Mouse (Mus musculus) embryonic fibroblast, embryonic 13.5 days (primary cell): ENCODE measurements around the gene Farp2. TPM values are rescaled to one million over a fixed set of nuclear protein-coding genes. Genes with fewer than 3 reads are reported as not detected.
A peak's percentile ranks its signal among the peaks of the same experiment; 100 is the strongest.
"Not testable (repeated sequence)": the region's sequence is repeated elsewhere in the genome, so short reads cannot be mapped to it uniquely, and the experiment has no call there.

Experiments
- H3K27ac ChIP-seq: 2 replicates; pipeline ENCODE4 v1.5.1; 2012; ENCODE audit warnings: low read length, control low read depth, inconsistent platforms; ENCODE audit not compliant: insufficient read depth
- H3K4me1 ChIP-seq: 2 replicates; pipeline ENCODE4 v1.6.1; 2011; ENCODE audit warnings: low read length; ENCODE audit not compliant: control insufficient read depth, insufficient read depth
- H3K4me3 ChIP-seq: 2 replicates; pipeline ENCODE4 v1.5.1; 2011; ENCODE audit warnings: mild to moderate bottlenecking, control low read depth, low read length; ENCODE audit not compliant: insufficient read depth
- CTCF ChIP-seq: IDR thresholded peaks from 2 replicates; pipeline ENCODE4 v1.5.1; 2011; ENCODE audit warnings: mild to moderate bottlenecking, control low read depth, low read length, moderate library complexity, borderline replicate concordance; ENCODE audit not compliant: insufficient read depth
- POLR2A ChIP-seq: IDR thresholded peaks from 2 replicates; pipeline ENCODE4 v1.6.1; 2011; ENCODE audit warnings: low read depth, mild to moderate bottlenecking, control low read depth, low read length, moderate library complexity
- polyA plus RNA-seq: library from polyadenylated mRNA; stranded (reverse); fragments of >200 nt; gene quantifications from 2 replicates; pipeline ENCODE4 v1.2.4, GENCODE M21; 2011; ENCODE audit warnings: low read depth; ENCODE audit not compliant: missing spikeins, insufficient read length

The Farp2 gene
- polyA plus RNA-seq, 1 experiment = 47.7 TPM

DNA sequence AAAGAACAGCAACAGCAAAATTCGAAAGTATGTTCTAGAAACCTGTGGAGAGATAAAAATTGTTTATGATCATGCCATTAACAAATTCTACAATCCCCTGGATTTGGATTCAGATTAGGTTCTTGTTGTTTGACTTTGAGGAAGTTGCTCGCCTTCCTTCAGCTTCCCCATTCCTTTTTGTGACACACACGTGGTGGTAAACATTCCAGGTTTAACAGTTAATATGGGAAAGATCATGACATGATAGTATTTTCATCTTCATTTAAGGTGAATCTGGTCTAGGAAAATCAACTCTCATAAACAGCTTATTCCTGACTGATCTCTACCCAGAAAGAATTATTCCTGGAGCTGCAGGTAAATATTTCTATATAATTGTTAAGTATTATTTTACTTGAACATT, 16.6 kb upstream of the Farp2 start:
- H3K4me3 ChIP-seq = no peak overlapping the region
- TF ChIP-seq POLR2A (no peak), CTCF (no peak)
- no peak overlapping the region for H3K27ac ChIP-seq
- H3K4me1 ChIP-seq = no peaks in the 10 kb centered on the region

DNA sequence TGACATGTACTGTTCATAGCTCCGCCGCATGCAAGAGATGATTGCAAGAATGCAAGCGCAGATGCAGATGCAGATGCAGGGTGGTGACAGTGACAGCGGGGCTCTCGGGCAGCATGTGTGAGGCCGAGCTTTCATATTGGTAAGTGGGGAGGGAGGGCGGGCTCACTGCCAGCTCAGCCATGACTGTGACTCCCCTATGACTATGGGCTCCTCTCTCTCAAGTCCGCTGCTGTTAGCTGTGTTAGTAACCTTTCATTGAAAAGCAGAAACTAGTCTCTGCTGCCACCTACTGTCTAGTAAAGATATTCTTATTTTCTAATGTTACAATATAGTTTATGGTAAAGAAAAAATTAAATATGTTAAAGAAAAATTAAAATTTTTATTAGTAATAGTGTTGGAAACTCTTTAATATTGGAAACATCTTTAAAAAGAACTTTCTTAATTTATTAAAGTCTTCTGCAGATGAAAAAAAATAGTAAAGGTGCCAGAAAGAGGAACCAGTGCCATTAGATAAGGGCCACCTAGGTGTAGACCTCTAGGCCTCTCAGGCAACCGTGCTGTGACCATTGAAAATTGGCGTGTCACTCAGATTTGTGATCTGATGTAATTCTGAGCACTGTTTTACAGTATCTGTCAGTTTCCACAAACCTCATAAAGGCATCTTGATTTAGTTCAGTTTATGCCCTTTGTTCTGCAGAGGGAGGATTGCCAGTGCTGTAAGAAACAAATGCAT, 4.8 kb upstream of the Farp2 start:
- peaks cover 4% of the 10 kb centered on the region for H3K4me1 ChIP-seq
- H3K27ac ChIP-seq = no peak overlapping the region
- TF ChIP-seq CTCF (no peak), POLR2A (no peak)
- H3K4me3 ChIP-seq = no peak overlapping the region

DNA sequence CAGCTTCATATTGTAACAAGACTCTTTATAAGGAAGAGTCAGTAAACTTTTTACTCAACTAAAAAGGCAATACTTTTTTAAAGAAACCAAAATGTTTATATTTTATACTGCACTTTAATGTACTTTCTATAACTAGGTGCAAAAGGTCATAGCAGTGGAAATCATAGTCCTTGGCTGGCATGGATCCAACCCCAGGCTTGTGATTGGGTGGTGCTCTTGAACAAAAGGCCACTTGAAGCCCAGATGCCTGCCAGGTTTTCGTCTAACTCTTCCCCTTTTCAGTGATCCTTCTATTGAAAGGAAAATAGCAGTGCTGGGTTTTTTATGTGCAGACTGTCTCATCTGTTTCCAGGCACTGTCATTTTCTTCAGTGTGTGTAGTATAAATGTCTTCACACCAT, 3.3 kb upstream of the Farp2 start:
- not testable (repeated sequence) for H3K4me3 ChIP-seq, H3K4me1 ChIP-seq

DNA sequence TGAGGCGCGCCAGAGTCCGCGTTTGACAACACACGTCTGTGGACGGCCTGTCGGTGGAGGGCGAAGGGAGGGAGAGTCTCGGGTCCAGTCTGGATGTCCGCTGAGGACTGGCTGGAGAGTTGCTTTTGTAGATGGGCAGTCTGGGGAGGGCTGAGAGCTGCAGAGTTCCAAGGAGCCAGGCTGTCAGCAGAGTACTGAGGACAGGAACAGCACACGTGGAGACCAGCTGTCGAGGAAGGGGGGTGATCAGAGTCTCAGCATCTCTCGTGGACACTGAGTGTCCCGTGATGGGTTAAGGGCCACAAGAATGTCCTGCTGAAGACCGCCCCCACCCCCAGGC, 442 bp downstream of the Farp2 start:
- peak overlapping the region; percentile 38 for H3K27ac ChIP-seq
- H3K4me1 ChIP-seq = peaks cover 3% of the 10 kb centered on the region
- H3K4me3 ChIP-seq = peak overlapping the region; percentile 78
- no peak for TF ChIP-seq CTCF
- no peak for TF ChIP-seq POLR2A

More for the DNA sequence above, 3.3 kb upstream of the Farp2 start:
- H3K27ac ChIP-seq = not testable (repeated sequence)

DNA sequence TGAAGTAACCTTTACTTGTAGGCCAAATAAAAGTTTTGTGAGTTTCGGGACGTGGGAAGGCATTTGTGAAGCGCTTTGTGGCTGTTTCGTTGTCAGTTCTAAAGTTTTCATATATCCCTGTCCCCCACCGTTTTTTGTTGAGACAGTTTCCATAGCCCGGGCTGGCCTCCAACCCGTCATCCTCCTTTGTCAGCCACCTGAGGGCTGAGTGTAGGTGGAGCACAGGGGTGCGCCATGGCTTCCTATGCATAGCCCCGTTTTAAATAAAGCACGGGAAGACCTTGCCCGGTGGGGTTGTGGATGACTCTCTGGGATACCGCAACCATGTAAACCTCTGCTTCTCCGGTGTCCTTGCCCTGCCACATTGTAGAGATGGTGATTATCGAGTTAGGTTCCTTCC, 1.3 kb downstream of the Farp2 start:
- no peak for TF ChIP-seq POLR2A
- TF ChIP-seq CTCF = no peak
- Histone ChIP-seq H3K4me1 (peaks cover 3% of the 10 kb centered on the region), H3K4me3 (peak overlapping the region; percentile 78), H3K27ac (no peak overlapping the region)

DNA sequence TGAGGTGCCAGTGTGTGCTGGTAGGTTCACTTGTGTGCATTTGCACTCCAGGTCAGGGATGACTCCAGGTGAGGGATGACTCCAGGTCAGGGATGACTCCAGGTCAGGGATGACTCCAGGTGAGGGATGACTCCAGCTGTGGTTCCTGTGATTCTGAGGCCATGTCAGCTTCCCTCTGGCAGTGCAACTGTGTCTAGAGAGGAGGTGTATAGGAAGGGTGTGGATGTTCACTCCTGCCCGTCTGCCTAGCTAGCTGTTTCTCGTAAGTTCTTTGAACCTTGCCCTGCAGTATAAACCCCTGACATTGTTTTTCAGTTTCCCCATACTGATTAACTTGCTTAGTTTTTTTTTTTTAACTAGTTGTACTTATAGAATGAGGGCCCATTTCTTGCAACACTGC, 9.6 kb downstream of the Farp2 start:
- H3K27ac ChIP-seq = no peak overlapping the region
- peaks cover 7% of the 10 kb centered on the region for H3K4me1 ChIP-seq
- no peak overlapping the region for H3K4me3 ChIP-seq
- TF ChIP-seq CTCF = no peak
- TF ChIP-seq POLR2A = no peak

DNA sequence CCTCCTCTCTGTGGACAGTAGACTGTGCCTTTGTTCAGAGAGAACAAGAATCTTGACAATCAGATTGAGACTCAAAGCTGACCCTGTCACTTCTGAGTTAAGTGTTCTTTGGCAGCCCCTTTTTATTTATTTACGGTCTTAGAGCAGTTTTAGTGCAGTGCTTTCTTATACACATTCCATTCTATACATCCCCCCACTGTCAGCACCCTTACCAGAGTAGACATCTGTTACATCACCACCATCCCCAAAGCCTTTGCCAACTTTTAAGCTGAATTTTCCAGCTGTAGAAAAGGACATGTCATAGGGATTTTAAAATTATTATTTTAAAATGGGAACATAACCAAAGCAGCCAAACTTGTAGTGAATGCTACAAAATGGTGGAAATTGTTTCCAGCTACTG, 10.4 kb downstream of the Farp2 start:
- Histone ChIP-seq H3K4me3 (no peak overlapping the region), H3K4me1 (peaks cover 9% of the 10 kb centered on the region), H3K27ac (no peak overlapping the region)
- no peak for TF ChIP-seq POLR2A
- no peak for TF ChIP-seq CTCF

DNA sequence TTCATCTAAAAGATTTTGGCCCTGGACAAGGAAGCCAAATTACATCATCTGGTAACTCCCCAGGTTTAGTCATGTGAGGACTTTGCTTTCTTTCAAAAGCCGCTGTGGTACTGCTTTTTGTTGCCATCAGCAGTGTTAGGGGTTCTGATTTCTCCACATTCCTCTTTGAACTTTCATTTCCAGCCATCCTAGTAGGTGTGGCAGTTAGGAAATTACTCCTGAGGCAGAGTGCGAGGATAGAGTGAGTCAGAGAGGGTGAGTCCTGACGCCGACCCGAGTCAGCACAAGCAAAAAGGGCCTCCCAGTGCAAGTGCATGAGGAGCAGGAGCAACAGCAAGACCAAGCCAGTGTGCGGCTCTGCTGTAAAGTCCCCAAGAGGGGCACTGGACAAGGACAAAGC, 17.9 kb downstream of the Farp2 start:
- TF ChIP-seq CTCF (no peak), POLR2A (no peak)
- H3K4me1 ChIP-seq = peaks cover 16% of the 10 kb centered on the region
- H3K4me3 ChIP-seq = no peak overlapping the region
- H3K27ac ChIP-seq = peak overlapping the region; percentile 59

DNA sequence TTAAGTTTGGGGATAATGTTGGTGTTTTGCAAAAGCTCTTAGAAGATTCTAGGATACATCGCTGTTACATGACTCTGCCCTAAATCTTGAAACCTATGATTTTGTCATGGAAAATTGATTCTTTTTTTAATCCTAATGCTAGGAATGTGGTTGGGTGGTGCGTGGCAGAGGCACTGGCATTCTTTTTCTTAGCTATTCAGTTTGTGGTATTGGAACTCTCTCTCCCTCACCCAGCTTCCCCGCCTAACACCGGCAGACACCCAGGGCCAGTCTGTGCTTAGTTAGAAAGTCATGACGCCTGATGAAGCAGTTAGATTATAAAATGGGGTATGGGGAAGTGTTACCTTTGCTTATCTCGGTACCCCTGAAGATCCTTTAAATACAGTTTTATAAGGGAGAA, 25.3 kb downstream of the Farp2 start:
- no peak for TF ChIP-seq CTCF
- TF ChIP-seq POLR2A = no peak
- no peak overlapping the region for H3K4me3 ChIP-seq
- H3K27ac ChIP-seq = peak overlapping the region; percentile 98
- H3K4me1 ChIP-seq = 0 out of 2 replicates have a peak, but pooled peaks cover 3% of the 10 kb centered on the region

DNA sequence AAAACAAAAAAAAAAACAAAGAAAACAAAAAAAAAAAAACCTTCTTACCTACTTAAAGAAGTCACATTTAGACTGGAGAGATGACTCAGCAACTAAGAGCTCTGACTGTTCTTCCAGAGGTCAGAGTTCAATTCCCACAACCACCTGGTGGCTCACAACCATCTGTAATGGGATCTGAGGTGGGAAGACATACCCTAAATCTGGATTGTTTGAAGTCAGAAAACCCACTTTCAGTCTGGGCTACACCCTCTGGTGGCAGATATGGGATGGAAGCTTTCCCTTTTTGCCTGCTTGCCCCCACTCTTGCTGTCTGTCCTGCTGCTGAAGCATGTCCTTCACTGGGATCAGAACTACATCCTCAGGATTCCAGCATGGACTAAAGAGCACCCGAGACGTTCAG, 31.3 kb downstream of the Farp2 start:
- TF ChIP-seq CTCF = no peak
- TF ChIP-seq POLR2A = no peak
- Histone ChIP-seq H3K27ac (no peak overlapping the region), H3K4me1 (no peaks in the 10 kb centered on the region), H3K4me3 (no peak overlapping the region)

DNA sequence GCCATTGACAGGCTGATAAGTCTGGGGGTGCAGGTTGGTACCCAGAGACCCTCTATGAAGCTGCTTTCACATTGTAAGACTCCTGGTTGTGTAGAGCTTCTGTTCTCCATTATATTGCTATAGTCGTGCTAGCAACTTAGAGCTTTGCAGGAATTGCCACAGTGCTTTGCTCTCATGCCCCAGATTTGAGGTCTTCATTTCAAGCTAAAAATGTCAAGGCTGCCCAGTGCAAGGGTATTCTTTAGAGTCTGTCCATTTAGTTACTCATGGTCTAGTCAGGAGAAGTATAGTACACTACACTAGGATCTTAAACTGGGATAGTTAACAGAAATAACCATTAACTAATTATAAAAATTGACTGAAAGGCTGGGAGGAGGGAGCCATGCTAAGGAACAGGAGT, 35.4 kb downstream of the Farp2 start:
- no peak overlapping the region for H3K4me3 ChIP-seq
- no peaks in the 10 kb centered on the region for H3K4me1 ChIP-seq
- no peak overlapping the region for H3K27ac ChIP-seq
- TF ChIP-seq CTCF (no peak), POLR2A (no peak)
